Mouse (Mus musculus) adrenal gland, adult 2 months (tissue): Measurements from ENCODE around the gene Padi1. TPM values are rescaled to one million over a fixed set of nuclear protein-coding genes. Genes with fewer than 3 reads are reported as not detected.
A peak's percentile ranks its signal among the peaks of the same experiment; 100 is the strongest.

Source experiments
- DNase-seq: peaks from one replicate; pipeline ENCODE4 v3.0.0; 2021
- long read RNA-seq: library from polyadenylated mRNA; stranded (forward); transcript quantifications from one replicate; pipeline ENCODE4 v2.0.0, GENCODE M21; 2021
- polyA plus RNA-seq: library from polyadenylated mRNA; depleted of rRNA; stranded (reverse); fragments of >200 nt; gene quantifications from 2 replicates; pipeline ENCODE4 v1.2.3, GENCODE M21; 2012; rRNA removed
- total RNA-seq, 2 experiments: library from RNA; stranded (reverse); gene quantifications; 2 replicates each; pipeline ENCODE4 v1.2.3; 2021

Gene Padi1
- not detected for total RNA-seq
- not detected in 2 replicates for polyA plus RNA-seq
- long read RNA-seq: 0 reads

DNA sequence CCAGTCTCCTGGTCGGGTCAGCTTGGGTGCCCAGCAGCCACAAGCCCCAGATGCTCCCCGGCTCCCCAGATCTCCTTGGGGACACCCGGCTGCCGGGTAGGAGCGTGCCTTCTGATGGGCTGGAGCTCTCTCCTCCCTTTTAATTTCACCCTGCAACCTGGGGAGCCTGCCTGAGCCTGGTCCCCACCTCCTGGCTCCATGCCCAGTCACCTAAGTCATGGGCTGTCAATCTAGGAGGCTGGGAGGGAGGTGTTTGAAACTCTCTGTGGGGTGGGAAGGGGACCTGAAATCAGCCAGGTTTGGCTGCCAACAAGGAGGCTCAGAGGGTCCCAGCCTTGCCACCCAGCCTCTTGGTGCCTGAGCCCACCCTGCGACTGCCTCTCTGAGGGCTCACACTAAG lies at the start of gene Padi1:
Gene Padi1, minus strand, starts transcription at position 113 of the 400 bp plus-strand sequence.
- no peak for DNase-seq

DNA sequence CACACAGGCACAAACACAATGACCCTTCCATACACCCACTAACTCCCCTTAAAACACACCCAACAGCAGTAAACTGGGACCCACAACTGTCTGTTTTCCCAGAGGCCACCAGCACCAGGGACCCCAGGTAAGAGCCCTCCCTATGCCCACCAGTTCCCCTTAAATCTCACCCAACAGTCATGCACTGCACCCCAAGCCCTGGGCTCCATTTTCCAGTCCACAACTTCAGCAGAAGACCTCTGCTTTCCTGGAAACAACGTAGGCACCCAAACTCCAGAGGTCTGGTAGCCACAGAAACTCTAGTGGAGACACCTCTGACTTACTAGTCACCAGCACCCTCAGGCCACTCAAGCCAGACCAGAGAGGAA lies 46.6 kb upstream of the Padi1 start:
- no peak for DNase-seq

DNA sequence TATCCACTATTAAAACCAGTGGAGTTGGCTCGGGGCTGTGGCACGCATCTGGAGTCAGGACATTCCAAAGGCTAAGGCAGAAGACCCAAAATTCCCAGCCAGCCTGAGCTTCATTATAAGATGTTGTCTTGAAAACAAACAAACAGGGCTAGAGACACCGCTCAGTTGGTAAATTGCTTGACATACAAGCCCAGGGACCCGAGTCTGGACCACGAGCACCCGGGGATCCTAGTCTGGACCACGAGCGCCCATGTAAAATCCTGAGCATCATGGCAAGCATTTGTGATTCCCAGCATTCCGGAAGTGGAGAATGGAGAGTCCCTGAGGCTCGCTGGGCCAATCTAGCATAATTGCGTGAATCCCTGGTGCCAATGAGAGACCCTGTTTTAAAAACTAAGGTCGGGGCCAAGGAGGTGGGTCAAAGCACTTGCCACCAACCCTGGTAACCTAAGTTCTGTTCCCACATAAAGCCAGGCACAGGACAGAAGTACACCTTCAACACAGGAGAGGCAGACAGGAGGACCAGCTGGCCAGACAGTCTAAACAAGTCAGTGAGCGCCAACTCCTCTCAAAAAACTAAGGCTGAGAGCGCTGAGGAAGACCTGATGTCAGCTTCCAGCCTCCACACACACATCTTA lies 46.1 kb upstream of the Padi1 start:
- DNase-seq: no peak

DNA sequence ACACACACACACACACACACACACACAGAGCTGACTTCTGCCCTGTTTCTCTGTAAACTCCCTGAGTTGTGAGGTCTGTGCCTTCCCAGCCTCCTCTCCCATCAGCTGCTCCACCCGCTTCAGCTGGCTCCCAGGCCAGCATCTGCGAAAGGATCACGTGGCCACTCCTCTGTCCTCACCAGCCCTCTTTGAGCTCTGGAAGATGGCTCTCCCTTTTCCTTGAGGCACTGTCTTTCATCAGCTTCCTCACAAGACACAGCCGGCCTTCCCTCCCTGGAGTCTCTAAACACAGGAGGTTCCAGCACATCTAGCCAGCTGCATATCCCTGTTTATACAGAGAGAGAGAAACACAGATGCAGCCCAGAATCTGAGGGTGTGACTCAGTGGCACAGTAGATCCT lies 38.3 kb upstream of the Padi1 start:
- no peak for DNase-seq

GRCm38 (mm10) chr4:140882981-140883380 lies 37.4 kb upstream of the Padi1 start:
- no peak for DNase-seq

DNA sequence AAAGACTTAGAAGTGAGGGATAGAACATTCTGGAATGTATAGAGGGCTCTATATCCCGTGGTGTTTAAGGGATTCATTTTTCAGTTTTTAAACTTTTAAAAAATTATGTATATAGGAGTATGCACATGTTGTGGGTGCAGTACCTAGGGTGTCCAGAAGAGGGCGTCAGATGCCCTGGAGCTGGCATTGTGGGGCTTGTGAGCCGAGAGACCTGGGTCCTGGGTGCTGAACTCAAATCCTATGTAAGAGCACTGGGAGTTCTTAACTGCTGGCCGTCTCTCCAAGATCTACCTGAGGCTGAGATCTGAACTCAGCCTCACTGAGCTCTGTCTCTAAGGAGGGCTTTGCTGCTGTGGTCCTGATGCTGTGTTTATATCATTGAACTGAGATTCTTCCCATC lies 36.8 kb upstream of the Padi1 start:
- no peak for DNase-seq

DNA sequence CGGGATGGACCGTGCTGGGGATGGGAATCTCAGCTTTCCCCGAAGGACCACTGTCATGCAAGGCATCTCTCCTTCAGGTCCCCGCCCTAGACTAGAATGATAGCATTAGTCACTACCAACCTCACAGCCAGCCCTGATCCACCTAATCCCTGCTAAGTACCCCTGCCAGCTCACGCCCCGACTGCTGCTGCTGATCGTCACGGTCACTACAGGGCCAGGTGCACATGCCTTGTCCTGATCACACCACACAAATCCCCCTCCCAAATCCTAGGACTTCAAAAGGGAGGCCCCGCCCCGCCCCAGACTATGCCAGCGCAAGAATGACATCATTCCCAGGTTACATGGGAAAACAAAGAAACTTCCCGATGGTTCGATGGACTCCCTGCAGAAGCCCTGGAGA lies 36.2 kb upstream of the Padi1 start:
- DNase-seq: no peak

DNA sequence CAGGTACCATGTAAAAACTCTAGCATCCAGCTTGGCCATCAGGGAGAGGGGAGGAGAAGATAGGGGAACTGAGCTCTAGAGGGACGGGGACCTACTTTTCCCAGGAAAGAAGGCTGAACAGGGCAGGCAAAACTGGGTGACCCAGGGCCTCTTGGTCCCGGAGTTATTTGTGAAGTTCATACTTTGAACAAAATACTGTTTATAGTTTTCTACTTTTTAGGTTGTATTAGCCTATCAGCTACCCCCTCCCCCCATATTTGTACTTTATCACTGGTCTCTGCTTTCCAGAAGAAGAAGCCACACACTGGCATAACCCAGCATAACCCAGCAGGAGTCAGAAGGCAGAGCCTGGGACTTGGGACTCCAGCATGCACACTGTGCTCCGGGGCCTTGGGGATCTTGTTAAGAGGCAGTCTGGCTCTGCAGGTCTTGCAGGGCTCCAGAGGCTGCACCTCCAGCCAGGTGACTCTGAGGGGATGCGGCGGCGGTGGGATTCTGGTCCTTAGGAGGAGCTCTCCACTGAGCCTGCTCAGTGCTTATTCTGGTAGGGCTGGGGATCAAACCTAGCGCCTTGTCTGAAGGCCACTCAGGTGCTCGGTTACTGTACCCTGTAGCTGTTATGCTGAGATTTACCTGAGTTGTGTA lies 35.6 kb upstream of the Padi1 start:
- DNase-seq: no peak

DNA sequence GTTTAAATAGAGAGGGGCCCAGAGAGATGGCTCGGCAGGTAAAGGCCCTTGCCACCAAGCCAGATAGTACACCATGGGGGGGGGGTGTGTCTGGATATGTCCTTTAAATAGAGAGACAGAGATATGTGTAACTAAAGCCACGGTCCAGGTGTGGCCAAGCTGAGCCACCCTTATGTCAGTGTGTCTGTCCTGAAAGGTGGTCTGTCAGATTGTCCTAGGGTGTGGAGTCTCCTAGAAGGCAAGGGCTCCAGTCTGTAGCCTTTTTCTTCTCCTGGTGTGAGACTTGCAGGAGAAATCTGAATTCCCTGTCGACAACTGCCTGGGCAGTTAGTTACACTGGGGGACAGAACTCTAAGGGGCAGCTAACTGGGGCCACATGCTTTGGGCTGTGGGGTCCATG lies 34.6 kb upstream of the Padi1 start:
- DNase-seq: no peak

GRCm38 (mm10) chr4:140879739-140880138 lies 34.2 kb upstream of the Padi1 start:
- peak; percentile 71 for DNase-seq

GRCm38 (mm10) chr4:140879116-140879515 lies 33.5 kb upstream of the Padi1 start:
- no peak for DNase-seq

DNA sequence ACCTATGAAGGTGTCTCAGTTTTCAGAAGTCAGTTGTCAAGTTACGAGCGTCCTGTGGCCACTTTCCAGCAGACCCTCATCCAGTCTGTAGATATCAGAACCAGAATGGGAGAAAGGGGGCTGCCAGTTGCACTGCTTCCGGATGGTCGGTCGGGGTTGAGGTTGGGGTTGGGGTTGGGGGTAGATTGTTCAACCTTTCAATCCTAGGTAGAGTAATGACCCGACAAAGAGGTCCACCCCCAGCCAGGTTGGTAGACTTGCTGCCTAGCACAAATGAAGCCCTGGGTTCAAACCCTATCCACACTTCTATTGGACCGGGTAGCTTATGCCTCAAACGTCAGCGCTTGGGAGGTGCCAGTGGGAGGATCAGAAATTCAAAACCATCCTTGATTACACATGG lies 33.1 kb upstream of the Padi1 start:
- DNase-seq: no peak

GRCm38 (mm10) chr4:140877441-140877840 lies 31.9 kb upstream of the Padi1 start:
- DNase-seq: no peak

DNA sequence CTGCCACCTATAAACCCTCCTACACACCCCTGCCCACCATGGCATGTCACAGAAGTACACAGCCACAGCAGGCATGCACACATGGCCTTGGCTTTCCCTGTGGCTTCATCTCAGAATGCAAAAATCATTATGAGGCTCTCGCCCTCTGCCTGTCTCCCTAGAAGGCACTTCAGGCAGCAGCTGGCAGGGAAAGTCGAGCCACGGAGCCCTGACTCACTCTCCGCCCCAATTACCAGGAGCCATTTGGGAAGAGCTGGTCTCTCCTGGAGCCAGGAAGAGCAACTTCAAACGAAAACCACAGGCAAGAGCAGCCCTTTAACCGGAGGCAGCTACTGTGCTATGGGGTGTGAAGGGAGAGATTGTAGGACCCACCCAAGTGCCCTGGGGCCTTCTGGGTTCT lies 31.1 kb upstream of the Padi1 start:
- no peak for DNase-seq

DNA sequence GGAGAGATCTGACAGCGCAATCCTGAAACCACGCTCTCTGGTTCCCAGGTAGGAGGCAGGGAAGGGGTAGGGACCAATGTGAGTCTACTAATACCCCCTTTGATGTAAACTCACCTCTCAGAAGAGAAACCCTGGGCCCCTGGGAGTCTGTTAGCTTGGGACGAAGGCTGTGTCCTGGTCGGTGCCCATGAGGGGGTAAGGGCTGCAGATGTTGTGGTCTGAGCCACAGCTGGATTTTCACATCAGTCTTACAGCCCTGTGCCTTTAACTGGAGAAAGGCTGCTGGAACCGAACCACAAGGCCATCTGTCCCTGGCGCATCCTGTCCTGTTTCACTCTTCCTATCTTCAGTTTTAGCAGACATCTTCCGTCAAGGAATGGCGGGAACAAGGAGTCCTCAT lies 30.6 kb upstream of the Padi1 start:
- no peak for DNase-seq

GRCm38 (mm10) chr4:140873011-140873410 lies 27.4 kb upstream of the Padi1 start:
- no peak for DNase-seq

GRCm38 (mm10) chr4:140872686-140872992 lies 27.1 kb upstream of the Padi1 start:
- no peak for DNase-seq

GRCm38 (mm10) chr4:140871851-140872685 lies 26.5 kb upstream of the Padi1 start:
- DNase-seq: no peak

- DNase-seq: no peak
Observed at GRCm38 (mm10) chr4:140871376-140871775, 25.8 kb upstream of the Padi1 start.

GRCm38 (mm10) chr4:140870876-140871275 lies 25.3 kb upstream of the Padi1 start:
- no peak for DNase-seq

DNA sequence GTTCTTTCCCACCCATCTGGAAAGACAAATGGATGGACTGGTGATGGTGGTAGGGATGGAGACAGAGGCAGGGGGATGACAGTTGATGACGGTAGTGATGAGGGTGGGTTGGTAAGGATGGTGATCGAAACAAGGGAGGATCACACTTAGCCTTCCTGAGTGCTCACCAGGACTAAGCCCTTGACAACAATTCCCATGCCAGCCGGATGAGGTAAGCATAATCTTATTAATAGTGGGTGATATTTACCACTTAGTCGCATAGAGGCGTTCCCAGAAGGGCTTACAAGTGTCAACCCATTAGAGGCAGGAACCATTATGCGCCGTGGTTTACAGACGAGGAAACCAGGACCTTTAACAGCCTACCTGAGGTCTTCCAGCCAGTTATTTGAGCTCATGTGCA lies 24.4 kb upstream of the Padi1 start:
- DNase-seq: no peak

GRCm38 (mm10) chr4:140868484-140869190 lies 23.1 kb upstream of the Padi1 start:
- no peak for DNase-seq
